Mouse (Mus musculus): Measurements from ENCODE around the gene Gm20388.
A peak's percentile ranks its signal among the peaks of the same experiment; 100 is the strongest.
"Not testable (repeated sequence)": the region's sequence is repeated elsewhere in the genome, so short reads cannot be mapped to it uniquely, and the experiment has no call there.

Gm20388 gene

DNA sequence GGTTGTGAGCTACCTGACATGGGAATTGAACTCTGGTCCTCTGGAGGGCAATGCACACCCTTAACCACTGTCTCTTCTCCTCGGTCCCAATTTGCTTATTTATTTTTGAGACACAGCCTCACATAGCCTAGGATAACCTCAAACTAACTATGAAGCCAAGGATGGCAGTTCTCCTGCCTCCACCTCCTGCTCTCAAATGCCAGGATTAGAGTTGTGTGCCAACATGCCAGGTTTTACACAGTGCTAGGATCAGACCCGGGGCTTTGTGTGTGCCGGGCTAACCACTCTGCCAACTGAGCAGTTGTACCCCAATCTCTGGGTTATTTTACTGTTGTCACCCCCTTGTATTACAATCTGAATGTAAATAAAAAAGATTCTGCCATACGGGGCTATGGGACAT, 4066.9 kb downstream of the Gm20388 start:
- DNase-seq = no peak

DNA sequence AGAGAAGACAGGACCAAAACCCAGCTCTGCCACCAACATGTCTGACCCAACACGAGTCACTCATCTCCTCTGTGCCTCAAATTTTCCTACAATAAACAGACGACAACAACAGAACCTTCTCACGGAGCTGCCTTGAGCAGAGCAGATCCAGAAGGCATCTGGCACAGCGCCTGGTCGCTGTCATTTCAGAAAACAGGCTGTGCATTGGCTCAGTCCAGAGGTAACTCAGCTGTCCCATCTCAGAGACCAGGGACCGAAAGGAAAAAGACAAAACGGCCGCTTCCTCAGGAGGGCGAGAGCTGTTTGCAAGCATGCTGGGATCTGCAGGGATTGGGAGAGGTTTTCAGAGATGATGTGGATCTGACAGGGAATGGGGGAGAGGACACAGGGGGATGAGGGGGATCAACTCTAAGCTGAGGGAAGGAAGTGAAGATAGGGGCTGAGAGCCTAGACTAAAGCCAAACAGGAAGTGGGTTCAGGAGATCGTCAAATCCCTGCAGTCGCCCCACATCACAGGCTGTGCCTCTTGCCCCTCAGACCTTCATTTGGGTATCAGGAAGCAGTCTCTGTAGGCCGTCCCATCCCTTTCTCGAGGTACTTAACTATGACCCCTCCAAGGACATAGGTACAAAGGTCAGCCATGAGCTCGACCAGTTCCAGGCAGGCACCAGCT, 4067.7 kb downstream of the Gm20388 start:
- no peak for DNase-seq

GRCm38 (mm10) chr8:123978926-123979325, 4068.3 kb downstream of the Gm20388 start:
- no peak for DNase-seq

GRCm38 (mm10) chr8:123980239-123980638, 4069.6 kb downstream of the Gm20388 start:
- DNase-seq = no peak

- no peak for DNase-seq
Observed at GRCm38 (mm10) chr8:123981674-123982073, 4071.0 kb downstream of the Gm20388 start.

DNA sequence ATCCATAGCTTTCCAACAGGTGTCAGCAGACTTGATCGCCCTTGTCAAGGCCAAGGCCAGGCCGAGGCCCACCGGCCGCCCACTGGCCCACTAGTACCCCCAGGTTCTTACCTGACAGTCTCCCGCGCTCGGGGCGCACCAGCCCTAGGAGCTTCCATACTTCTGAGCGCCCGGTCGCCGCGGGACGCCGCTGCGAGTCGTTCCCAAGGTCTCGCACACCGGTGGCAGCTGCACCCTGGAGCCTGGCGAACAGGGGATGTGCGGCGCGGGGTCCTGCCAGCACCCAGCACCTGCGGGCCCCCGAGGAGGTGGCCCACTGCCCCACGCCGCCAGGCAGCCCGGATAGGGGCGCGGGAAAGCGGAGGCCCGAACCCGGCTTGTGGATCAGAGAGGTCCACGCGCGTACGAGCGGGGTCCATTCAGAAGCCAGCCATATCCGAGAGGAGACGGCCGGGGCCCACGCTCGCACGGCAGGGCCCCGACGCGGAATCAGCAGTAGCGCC, 4071.7 kb downstream of the Gm20388 start:
- DNase-seq = peak; percentile 39

DNA sequence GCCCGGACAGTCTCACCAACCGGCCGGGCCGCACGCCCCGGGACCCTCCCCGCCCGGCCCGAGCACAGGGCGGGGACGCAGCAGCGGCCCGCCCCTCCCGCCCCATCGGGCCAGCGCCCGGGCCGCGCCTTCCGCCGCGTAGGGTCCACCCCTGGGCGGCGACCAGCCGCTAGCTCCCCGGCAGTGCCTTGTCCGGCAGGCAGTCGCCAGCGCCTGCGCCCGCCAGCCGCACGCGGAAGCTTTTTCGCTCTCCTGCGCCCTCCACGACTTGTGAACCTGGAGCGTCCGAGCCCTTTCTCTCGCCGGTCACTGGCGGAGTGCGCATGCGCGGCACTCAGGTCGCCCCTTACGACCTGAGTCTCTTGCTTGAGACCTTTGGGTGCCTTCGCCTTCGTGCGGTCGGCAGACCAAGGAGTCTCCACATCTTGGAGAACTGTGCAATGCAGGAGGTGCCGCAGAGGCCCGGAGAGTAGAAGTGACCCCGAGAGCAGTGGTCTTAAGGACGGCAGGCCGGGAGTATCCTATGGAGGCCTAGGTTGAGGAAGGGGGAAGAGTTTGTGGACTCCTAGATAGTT, 4072.3 kb downstream of the Gm20388 start, which contains the start of gene Abcb10:
Abcb10 (minus strand) TSS at position 297 of the 575 bp plus-strand sequence.
- DNase-seq = peak; percentile 92

DNA sequence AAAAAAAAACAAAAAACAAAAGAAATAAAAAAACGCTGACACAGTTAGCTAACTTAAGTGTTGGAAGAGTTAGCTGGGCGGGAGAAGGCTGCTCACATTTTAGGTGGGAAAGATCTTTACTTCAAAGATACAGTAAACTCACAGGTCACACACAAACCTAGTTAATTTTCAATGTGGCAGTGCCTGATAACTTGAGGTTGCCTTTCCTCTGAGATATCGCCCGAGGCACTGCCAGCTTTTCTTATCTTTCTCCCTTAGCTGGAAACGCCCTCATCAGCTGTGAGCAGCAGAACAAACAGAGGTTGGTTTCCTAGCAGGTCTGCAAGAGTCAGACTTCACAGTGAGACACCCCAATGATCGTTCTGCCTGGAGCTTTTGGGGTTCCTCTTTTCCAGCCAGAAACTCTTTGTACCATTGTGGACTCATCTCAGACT, 4078.0 kb downstream of the Gm20388 start:
- DNase-seq = peak; percentile 10

DNA sequence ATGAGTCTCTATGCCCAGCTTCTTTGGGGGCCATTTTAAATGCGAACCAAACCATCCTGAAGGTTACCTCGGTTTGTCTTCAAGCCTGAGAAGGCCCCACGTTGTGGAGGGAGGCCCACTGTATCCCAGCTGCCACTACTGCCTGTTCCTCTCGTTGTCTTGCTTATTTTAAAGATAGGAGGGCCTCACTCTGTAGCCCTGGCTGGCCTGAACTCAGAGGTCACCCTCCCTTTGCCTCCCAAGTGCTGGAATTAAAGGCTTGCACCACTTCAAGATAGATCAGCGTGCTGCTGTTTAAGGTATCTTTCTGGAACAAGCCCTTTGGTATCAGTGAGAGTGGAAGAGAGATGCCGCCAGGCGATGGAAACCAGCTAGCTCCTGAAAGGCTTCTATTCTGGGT, 4078.5 kb downstream of the Gm20388 start:
- DNase-seq = no peak

DNA sequence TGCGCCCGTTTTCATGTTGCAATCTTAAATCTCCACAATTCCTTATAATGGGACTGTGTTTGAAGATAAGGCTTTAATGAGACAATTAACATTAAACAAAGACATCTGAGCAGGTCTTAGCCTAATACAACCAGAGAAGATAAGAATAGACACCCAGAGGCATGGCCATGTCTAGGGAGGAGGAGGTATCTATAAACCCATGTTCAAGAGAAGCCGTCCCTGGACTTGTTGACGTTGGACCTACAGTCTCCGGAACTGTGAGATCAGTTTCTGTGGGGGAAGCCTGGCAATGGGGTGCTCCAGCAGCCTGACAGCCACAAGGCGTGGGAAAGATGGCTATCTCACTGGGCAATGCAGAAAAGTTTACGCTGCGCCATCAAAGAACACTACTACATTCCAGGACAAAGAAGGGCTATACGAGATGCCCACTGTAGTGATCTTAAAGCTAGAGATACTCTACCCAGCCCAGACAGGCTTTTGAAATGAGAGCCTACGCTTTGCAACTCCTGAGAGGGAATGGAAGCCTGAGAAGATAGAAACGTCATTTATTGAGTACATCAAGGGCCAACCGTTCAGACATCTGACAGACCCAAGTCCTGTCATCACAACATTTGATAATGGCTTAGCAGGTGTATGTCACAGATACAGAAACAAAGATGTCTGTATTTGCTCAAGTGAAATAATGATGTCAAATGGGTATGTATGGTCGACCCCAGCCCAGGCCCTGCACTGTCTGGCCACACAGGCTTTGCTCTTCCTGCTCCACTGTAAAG, 4079.8 kb downstream of the Gm20388 start:
- DNase-seq = no peak

- no peak for DNase-seq
Observed at GRCm38 (mm10) chr8:123992587-123992986, 4081.9 kb downstream of the Gm20388 start.

GRCm38 (mm10) chr8:123993597-123993996, 4083.0 kb downstream of the Gm20388 start:
- DNase-seq = no peak

DNA sequence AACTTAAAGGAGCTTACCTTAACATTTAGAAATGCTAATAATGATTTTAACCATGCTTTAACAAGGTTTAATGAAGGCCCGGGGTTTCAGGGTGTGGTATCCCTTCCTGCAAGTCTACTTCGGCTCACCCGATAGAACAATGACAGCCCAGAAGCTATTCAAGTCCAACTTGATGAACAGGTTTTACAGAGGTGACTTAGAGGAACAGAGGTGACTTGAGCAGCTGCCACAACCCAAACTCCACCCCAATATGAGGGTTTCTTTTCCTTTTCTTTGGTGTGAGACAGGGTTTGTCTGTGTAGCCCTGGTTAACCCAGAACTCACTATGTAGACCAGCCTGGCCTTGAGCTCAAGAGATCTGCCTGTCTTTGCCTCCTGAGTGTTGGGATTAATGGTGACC, 4083.4 kb downstream of the Gm20388 start:
- DNase-seq = no peak

DNA sequence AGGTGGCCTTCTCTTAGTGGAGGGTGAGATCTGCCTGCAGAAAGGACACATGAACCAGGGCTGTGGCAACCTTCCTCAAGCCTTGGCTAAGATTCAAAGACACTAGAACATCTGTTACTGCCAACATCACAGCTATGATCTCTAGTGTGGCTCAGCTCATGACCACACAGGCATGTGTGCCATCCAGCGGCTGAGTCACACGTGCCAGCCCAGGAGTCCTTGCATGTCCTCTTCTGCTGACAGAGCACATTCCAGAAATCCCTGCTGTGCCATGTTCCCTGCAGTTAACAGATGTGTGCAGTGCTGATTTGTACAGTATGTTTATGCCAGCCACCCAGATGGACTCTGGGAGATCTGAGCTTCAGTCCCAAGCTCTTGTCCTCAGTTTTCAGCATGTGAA, 4088.9 kb downstream of the Gm20388 start:
- no peak for DNase-seq

GRCm38 (mm10) chr8:124002546-124003108, 4092.0 kb downstream of the Gm20388 start:
- DNase-seq = no peak

DNA sequence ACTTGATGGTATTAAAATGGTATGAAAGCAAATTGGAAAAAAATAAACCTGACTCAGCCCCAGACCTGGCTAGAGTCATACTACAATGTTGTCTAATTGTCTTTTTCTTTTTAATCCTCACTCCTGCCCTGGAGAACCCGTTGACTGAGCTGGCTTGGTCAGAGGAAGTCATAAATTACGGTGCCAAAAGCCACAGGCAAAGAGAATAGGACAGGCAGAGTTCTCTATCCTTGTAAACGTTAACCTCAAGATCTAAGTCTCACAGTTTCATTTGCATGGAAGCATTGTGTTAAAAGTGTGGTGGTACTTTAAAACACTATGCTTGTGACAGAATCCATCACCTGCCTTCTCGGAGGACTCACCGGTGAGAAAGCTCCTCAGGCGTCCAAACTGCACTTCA, 4097.2 kb downstream of the Gm20388 start:
- no peak for DNase-seq

GRCm38 (mm10) chr8:124011580-124011979, 4100.9 kb downstream of the Gm20388 start:
- DNase-seq = no peak

DNA sequence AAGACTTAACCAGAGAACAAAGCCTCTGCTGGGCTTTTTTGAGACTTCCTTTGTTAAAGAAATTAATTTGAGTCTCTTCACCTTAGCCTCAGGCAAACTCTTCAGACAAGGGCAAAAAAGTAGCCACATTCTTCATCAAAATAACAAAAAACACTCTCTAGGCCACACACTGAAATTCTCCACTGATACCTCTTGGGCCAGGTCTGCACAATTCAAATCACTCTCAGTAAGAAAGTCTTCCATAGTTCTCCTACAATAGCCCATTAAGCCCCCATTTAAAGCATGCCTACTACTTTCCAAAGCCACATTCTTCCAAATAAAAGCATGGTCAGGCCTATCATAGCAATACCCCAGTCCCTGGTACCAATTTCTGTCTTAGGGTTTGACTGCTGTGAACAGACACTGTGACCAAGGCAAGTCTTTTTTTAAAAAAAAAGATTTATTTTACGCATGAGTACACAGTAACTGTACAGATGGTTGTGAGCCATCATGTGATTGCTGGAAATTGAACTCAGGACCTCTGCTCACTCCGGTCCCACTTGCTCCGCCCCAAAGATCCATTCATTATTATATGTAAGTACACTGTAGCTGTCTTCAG, 4101.4 kb downstream of the Gm20388 start:
- no peak for DNase-seq

DNA sequence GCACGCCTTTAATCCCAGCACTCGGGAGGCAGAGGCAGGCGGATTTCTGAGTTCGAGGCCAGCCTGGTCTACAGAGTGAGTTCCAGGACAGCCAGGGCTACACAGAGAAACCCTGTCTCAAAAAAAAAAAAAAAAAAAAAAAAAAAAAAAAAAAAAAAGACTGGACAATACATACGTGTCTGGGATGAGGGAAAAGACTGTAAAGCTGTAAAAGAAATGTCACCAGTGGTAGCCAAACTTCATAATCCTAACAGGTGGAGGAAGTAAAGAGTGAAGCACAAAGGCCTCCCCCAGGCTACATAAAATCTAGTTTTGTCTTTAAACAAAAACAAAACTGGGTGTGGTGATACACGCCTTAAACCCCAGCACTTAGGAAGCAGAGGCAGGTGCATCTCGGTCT, 4103.7 kb downstream of the Gm20388 start:
- DNase-seq = not testable (repeated sequence)

DNA sequence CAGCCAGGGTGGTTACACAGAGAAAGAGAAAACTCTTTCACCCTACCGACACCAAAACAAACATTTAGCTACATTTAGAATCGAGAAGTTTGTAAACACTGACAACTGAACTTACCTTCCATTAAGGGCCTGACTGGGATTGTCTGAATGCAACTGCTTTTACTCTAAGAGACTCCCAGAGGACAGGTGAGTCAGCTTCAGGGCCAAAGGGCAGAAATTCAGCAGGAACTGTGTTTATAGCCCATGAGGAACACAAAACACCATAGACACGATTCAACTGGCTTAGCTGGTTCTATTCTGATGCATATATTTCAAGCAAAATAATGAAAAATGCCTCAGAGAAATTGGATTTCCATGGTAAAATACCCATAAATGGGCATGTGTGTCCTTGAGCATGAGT, 4104.1 kb downstream of the Gm20388 start:
- no peak for DNase-seq

GRCm38 (mm10) chr8:124019782-124020181, 4109.1 kb downstream of the Gm20388 start:
- peak; percentile 39 for DNase-seq

DNA sequence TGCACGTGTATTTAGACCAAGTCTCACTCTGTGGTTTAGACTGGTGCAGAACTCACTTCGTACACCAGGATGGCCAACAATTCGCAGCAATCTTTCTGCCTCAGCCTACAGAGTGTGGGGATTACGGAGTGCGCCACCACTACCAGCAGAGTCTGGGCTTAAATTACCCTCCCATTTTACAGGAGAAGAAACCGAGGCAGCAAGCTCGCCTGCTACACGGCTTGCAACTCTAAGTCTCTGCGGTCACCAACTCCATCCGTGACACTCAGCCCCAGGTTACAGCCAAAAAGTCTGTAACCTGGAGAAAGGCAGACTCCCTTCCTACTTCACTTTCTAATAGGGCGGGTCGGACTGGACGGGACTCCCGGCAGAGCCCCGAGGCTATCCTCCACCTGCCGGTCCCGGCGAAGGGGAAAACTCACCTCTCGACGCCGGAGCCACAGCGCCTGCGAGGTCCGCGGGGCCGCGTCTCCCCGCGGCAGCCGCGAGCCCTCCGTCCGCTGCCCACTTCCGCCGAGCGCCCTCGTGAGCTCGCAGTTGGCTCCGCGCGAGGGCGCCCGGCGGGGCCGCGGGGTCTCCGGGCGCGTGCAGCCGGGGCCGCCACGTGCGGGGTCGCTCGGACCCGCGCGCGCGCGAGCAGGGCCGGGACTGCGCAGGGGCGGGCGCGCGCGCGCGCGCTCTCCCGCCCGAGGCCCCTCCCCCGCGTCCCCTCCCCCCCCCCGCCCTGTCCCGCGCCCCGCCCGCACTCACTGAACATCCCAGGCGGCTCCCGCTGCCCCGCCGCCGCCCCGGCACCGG, 4110.0 kb downstream of the Gm20388 start:
- peak; percentile 93 for DNase-seq
